Mouse (Mus musculus): ENCODE data around the gene Slc22a21. TPM values are rescaled to one million over a fixed set of nuclear protein-coding genes. Genes with fewer than 3 reads are reported as not detected.
"Not testable (repeated sequence)": the region's sequence is repeated elsewhere in the genome, so short reads cannot be mapped to it uniquely, and the experiment has no call there.

The Slc22a21 gene
- polyA plus RNA-seq, 1 experiment, result 3.8 TPM

DNA sequence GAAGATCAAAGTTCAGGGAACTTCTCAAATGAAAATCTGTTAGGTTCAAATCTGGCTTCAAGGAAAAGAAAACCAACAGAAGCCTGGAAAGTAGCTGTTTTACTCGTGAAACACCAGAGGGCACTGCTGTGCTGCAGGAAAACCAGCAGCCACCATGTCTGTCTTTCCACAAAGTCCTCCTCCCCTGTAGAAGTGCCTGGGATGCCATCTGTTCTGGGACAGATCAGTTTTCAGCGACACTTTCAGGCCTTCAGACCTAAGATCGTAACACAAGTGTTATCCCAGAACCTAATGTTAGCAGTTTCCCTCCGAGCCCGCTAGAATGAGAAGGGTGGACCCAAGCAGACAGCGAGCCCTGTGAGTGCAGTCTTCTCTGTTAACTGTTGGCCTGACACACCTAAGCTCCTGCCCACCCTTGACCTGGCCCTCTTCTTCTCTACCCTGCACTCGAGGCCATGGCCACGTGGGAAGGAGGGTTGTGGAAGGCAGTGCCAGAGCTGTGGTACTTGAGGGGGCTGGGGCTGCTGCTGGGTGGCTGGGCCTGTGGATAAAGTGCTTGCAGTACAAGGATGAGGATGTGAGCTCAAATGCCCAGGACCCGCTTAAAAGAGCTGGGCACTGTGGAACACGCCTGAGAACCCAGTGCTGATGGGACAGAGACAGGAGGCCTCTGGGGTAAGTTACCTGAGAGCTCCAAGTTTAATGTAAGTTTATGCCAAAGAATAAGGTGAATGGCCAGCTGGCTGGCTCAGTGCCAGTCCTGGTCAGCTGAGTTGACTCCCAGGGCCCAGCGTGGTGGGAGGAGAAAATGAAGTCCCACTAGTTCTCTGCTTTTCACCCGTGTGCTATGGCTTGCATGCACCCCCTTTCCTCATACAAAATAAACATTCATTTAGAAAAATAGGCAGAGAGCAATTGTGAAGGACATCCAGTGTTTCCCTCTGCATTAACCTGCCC is 22.9 kb upstream of the Slc22a21 start:
- not testable (repeated sequence) for H3K4me1 ChIP-seq (ENCODE audit: control insufficient read depth, insufficient read depth, low read length); H3K4me3 ChIP-seq (replicated peaks; ENCODE audit: extremely low read depth, low read depth, low read length)
- peak; percentile 85 for TF ChIP-seq CTCF (IDR thresholded peaks at IDR 0.05; ENCODE audit: insufficient read depth, low read length)
- DNase-seq, result peak; percentile 47
- WGBS, result 36% methylated on average over 12 of the region's 12 CpGs

DNA sequence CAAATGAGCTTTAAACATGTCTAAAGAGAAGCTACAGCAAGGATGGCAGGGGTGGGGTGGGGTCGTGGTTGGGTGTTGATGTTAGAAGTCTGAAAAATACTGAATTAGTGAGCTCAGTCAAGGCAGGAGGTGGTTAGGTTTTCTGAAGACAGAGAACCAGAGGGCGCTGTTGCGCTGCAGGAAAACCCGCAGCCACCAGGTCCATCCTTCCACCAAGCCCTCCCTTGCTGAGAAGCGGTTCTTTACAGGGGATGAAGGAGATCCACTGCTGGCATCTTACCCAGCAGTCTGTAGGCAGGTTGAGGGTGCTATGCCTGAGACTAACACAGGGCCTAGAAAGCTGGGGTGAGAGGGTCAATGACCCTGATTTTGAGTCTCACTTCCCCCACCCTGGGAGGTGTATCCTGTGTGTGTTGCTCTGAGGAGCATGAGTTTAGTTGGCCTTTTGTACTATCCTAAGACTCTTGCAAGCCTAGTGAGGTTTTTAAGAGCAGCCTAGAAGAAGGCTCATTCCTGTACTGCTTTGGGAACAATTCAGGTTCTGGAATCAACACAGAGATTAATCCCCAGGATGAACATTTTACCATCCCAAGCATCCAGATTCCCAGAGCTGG is 22.1 kb upstream of the Slc22a21 start:
- DNase-seq, result peak; percentile 58
- Histone ChIP-seq H3K4me3 (replicated peaks; ENCODE audit: extremely low read depth, low read depth, low read length) (no peak overlapping the region), H3K4me1 (ENCODE audit: control insufficient read depth, insufficient read depth, low read length) (peaks cover 3% of the 10 kb centered on the region; the same call in 1 of the 2 replicates)
- TF ChIP-seq POLR2A (IDR thresholded peaks at IDR 0.05; ENCODE audit: borderline replicate concordance, extremely low read depth, low read depth, low read length) (no peak), CTCF (IDR thresholded peaks at IDR 0.05; ENCODE audit: insufficient read depth, low read length) (peak; percentile 71)
- 9% methylated on average over 5 of the region's 5 CpGs for WGBS

DNA sequence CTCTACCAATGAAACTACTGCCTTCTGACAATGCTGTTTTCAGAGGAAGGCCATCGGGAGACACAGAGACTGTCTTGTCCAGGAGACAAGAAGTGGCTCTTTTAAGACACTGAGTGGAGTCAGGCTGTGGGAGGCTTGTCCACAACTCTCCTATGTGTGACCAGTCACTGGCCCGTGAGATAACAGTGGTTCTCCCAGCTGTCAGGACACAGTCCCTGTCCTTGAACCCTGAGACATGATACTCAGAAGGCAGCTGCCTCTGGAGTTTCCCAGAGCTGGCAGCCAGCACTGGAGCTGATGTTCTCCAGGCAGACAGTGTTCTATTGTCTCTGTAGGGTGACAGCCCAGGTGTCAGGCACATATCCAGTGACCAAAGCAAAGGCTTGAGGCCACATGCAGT is 17.5 kb upstream of the Slc22a21 start:
- Histone ChIP-seq H3K4me3 (replicated peaks; ENCODE audit: extremely low read depth, low read depth, low read length) (no peak overlapping the region), H3K4me1 (ENCODE audit: control insufficient read depth, insufficient read depth, low read length) (no peaks in the 10 kb centered on the region)
- DNase-seq, result no peak
- TF ChIP-seq POLR2A (IDR thresholded peaks at IDR 0.05; ENCODE audit: borderline replicate concordance, extremely low read depth, low read depth, low read length) (no peak), CTCF (IDR thresholded peaks at IDR 0.05; ENCODE audit: insufficient read depth, low read length) (no peak)
- WGBS, result 74% methylated on average over 2 of the region's 2 CpGs

DNA sequence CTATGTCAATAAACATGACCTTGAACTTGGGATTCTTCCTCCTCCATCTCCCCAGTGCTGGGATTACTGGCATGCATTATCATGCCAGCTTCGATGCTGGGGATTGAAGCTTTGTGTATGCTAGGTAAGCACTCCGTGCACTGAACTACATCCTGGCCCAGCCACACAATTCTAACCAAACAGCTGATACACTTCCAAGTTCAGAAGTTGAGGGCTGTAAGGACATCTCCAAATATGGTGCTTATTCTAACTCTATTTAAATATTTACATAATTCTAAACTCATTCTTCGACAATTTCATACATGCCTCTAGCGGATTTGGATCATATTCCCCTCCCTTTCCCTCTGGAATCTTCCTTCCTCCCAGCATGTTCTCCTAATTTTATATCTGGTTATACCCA is 12.1 kb upstream of the Slc22a21 start:
- no peak for DNase-seq
- no peak for TF ChIP-seq POLR2A (IDR thresholded peaks at IDR 0.05; ENCODE audit: borderline replicate concordance, extremely low read depth, low read depth, low read length)
- TF ChIP-seq CTCF (IDR thresholded peaks at IDR 0.05; ENCODE audit: insufficient read depth, low read length), result no peak
- 38% methylated on average over 4 of the region's 4 CpGs for WGBS
- no peak overlapping the region for H3K4me3 ChIP-seq (replicated peaks; ENCODE audit: extremely low read depth, low read depth, low read length)
- H3K4me1 ChIP-seq (ENCODE audit: control insufficient read depth, insufficient read depth, low read length), result no peaks in the 10 kb centered on the region

DNA sequence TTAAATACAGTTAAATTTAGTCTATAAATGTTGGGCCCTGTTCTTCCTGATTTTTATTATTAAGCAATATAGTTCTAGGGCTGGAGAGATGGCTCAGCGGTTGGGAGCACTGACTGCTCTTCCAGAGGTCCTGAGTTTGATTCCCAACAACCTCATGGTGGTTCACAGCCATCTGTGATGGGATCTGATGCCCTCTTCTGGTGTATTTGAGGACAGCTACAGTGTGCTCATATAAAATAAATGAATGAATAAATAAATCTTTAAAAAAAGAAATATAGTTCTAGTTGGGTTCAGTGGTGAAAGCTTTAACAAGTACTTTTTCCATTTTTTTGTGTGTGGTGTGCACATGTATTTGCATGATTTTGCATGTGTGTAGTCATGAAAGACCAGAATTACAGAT is 9.1 kb upstream of the Slc22a21 start:
- TF ChIP-seq POLR2A (IDR thresholded peaks at IDR 0.05; ENCODE audit: borderline replicate concordance, extremely low read depth, low read depth, low read length) (no peak), CTCF (IDR thresholded peaks at IDR 0.05; ENCODE audit: insufficient read depth, low read length) (no peak)
- 58% methylated on average over 1 of the region's 1 CpGs for WGBS
- H3K4me1 ChIP-seq (ENCODE audit: control insufficient read depth, insufficient read depth, low read length), result no peaks in the 10 kb centered on the region
- no peak overlapping the region for H3K4me3 ChIP-seq (replicated peaks; ENCODE audit: extremely low read depth, low read depth, low read length)
- DNase-seq, result no peak

DNA sequence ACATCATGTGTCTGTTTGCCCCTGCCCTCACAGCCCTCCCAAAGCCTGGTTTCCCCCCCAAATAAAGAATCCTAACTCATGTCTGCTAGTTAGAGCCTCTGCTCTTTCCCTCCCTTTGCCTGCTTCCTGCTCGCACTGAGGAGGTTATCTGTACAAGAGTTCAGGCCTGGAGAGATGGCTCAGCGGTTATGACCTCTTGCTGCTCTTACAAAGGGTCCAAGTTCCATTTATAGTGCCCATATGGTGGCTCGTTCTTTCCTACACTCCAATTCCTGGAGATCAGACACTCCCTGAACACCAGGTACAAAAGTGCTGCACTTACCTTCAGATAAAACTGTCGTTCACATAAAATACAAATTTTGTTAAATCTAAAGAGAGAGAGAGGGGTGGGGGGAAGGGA is 7.9 kb upstream of the Slc22a21 start:
- WGBS, result 70% methylated on average over 4 of the region's 4 CpGs

DNA sequence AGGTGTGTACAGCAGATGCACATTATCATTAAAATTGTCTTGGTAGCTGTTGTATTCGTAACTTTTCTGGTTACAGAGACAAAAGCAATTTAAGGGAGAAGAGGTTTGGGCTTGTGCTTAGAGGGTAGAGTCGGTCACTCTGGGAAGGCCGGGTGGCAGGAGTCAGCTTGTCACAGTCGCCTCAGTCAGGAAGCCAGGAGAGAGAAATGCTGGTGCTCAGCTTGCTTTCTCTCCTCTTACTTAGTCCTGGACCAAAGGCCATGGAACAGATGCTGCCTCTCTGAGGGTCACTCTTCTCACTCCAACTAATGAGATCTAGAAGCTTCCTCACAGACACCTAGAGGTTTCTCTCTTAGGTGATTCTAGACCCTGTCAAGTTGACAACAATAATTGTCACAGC is 1.3 kb upstream of the Slc22a21 start:
- WGBS, result 82% methylated on average over 4 of the region's 4 CpGs
- H3K4me3 ChIP-seq (replicated peaks; ENCODE audit: extremely low read depth, low read depth, low read length), result no peak overlapping the region
- no peak for TF ChIP-seq POLR2A (IDR thresholded peaks at IDR 0.05; ENCODE audit: borderline replicate concordance, extremely low read depth, low read depth, low read length)
- DNase-seq, result no peak
- no peaks in the 10 kb centered on the region for H3K4me1 ChIP-seq (ENCODE audit: control insufficient read depth, insufficient read depth, low read length)

More for the DNA sequence above, 7.9 kb upstream of the Slc22a21 start:
- Histone ChIP-seq H3K4me1 (ENCODE audit: control insufficient read depth, insufficient read depth, low read length) (no peaks in the 10 kb centered on the region), H3K4me3 (replicated peaks; ENCODE audit: extremely low read depth, low read depth, low read length) (no peak overlapping the region)
- TF ChIP-seq CTCF (IDR thresholded peaks at IDR 0.05; ENCODE audit: insufficient read depth, low read length), result no peak
- TF ChIP-seq POLR2A (IDR thresholded peaks at IDR 0.05; ENCODE audit: borderline replicate concordance, extremely low read depth, low read depth, low read length), result no peak
- DNase-seq, result no peak

DNA sequence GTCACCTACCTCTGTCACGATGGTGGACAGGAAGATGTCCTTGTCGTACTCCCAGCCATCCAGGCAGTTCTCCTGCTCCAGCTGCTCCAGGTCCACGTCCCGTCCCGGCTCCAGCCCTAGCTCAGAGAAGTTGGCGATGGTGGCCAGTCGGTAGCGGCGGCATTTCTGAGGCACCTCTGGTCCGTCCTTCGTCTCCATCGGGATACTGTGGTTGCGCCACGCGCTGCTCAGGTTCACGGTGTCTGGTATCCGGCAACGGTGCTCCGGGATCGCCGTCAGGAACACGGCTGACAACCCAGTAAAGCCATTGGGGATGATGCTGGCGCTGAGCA is 710 bp downstream of the Slc22a21 start:
- not testable (repeated sequence) for DNase-seq; H3K4me1 ChIP-seq (ENCODE audit: control insufficient read depth, insufficient read depth, low read length)
- WGBS, result under 1% methylated on average over 23 of the region's 23 CpGs
- H3K4me3 ChIP-seq (replicated peaks; ENCODE audit: extremely low read depth, low read depth, low read length), result peak overlapping the region; percentile 68

DNA sequence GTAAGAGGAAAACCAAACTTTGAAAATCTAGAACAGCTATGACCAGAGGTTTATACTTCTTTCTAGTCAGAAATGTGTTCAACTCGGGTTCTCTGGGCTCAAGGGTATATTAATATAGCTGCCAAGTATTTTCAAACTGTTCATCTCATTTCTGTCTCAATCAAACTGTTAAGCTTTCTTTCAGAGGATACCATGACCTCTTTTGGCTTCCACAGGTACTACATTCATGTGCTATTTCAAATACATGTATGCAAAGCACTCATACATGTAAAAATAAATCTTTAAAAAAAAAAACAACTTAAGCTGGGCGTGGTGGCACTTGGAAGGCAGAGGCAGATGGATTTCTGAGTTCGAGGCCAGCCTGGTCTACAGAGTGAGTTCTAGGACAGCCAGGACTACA is 2.5 kb downstream of the Slc22a21 start:
- no peak for DNase-seq
- Histone ChIP-seq H3K4me3 (replicated peaks; ENCODE audit: extremely low read depth, low read depth, low read length) (no peak overlapping the region), H3K4me1 (ENCODE audit: control insufficient read depth, insufficient read depth, low read length) (no peaks in the 10 kb centered on the region)
- TF ChIP-seq CTCF (IDR thresholded peaks at IDR 0.05; ENCODE audit: insufficient read depth, low read length), result no peak
- WGBS, result 68% methylated on average over 3 of the region's 3 CpGs

DNA sequence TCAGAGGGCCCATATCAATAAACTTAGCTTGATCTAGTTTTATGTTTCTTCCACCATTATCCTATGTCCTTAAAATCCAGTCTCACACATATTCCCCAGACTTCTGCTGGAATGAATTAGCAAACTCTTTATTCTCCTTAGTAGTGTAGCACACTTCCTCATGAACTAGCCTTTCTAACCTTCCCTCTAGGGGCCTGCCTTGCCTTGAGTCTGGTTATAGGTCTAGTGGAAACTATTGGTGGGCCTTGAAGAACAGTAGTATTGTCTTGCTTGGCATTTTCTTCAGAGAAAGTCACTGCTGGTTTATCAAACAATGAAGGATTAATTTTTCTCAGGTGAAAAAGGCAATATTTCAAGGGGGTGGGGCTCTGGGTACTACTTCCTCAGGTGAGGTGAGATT is 4.6 kb downstream of the Slc22a21 start:
- Histone ChIP-seq H3K4me3 (replicated peaks; ENCODE audit: extremely low read depth, low read depth, low read length) (no peak overlapping the region), H3K4me1 (ENCODE audit: control insufficient read depth, insufficient read depth, low read length) (no peaks in the 10 kb centered on the region)
- TF ChIP-seq POLR2A (IDR thresholded peaks at IDR 0.05; ENCODE audit: borderline replicate concordance, extremely low read depth, low read depth, low read length) (no peak), CTCF (IDR thresholded peaks at IDR 0.05; ENCODE audit: insufficient read depth, low read length) (no peak)
- no peak for DNase-seq
